Mouse (Mus musculus): ENCODE measurements around the gene Zfp931.
A peak's percentile ranks its signal among the peaks of the same experiment; 100 is the strongest.
"Not testable (repeated sequence)": the region's sequence is repeated elsewhere in the genome, so short reads cannot be mapped to it uniquely, and the experiment has no call there.

Zfp931 gene

GRCm38 (mm10) chr2:178078166-178078717 lies at the start of gene Zfp931:
Gene Zfp931, minus strand, starts transcription at chr2:178078476.
- DNase-seq, result peak; percentile 28

GRCm38 (mm10) chr2:178126041-178126820 lies 48.0 kb upstream of the Zfp931 start:
- DNase-seq, result no peak

- no peak for DNase-seq
These were observed 47.2 kb upstream of the Zfp931 start for GRCm38 (mm10) chr2:178125427-178125826.

- no peak for DNase-seq
These were observed 45.2 kb upstream of the Zfp931 start for GRCm38 (mm10) chr2:178123466-178123865.

- no peak for DNase-seq
These were observed 43.8 kb upstream of the Zfp931 start for GRCm38 (mm10) chr2:178121946-178122665.

- no peak for DNase-seq
These were observed 43.1 kb upstream of the Zfp931 start for GRCm38 (mm10) chr2:178121375-178121688.

GRCm38 (mm10) chr2:178120651-178121374 lies 42.5 kb upstream of the Zfp931 start:
- no peak for DNase-seq

- DNase-seq, result no peak
These were observed 42.0 kb upstream of the Zfp931 start for GRCm38 (mm10) chr2:178120356-178120645.

GRCm38 (mm10) chr2:178119561-178120355 lies 41.5 kb upstream of the Zfp931 start:
- DNase-seq, result no peak

GRCm38 (mm10) chr2:178118801-178119560 lies 40.7 kb upstream of the Zfp931 start, which contains the start of gene Phactr3:
Gene Phactr3, plus strand, starts transcription at chr2:178118975.
- no peak for DNase-seq

GRCm38 (mm10) chr2:178117946-178118345 lies 39.7 kb upstream of the Zfp931 start:
- peak; percentile 42 for DNase-seq

GRCm38 (mm10) chr2:178101957-178102356 lies 23.7 kb upstream of the Zfp931 start:
- peak; percentile 41 for DNase-seq

- peak; percentile 61 for DNase-seq
These were observed 19.7 kb upstream of the Zfp931 start for GRCm38 (mm10) chr2:178098021-178098420.

GRCm38 (mm10) chr2:178089586-178089985 lies 11.3 kb upstream of the Zfp931 start:
- no peak for DNase-seq

- DNase-seq, result peak; percentile 57
These were observed 20.1 kb downstream of the Zfp931 start for GRCm38 (mm10) chr2:178058195-178058594.

- DNase-seq, result not testable (repeated sequence)
These were observed 50.7 kb downstream of the Zfp931 start for GRCm38 (mm10) chr2:178027601-178028000.

- DNase-seq, result not testable (repeated sequence)
These were observed 54.4 kb downstream of the Zfp931 start for GRCm38 (mm10) chr2:178023861-178024260.

GRCm38 (mm10) chr2:178023011-178023611 lies 55.2 kb downstream of the Zfp931 start, which contains the start of gene Zfp971:
Gene Zfp971, plus strand, starts transcription at chr2:178023284.
- peak; percentile 77 for DNase-seq

- DNase-seq, result not testable (repeated sequence)
These were observed 57.5 kb downstream of the Zfp931 start for GRCm38 (mm10) chr2:178020773-178021172.

GRCm38 (mm10) chr2:178019486-178019885 lies 58.8 kb downstream of the Zfp931 start:
- DNase-seq, result not testable (repeated sequence)
